Mouse (Mus musculus): Measurements from ENCODE around the gene Mrpl28. TPM values are rescaled to one million over a fixed set of nuclear protein-coding genes. Genes with fewer than 3 reads are reported as not detected.
A peak's percentile ranks its signal among the peaks of the same experiment; 100 is the strongest.
"Not testable (repeated sequence)": the region's sequence is repeated elsewhere in the genome, so short reads cannot be mapped to it uniquely, and the experiment has no call there.

The Mrpl28 gene
- polyA plus RNA-seq, 1 experiment from 2014 or later: 106 TPM

DNA sequence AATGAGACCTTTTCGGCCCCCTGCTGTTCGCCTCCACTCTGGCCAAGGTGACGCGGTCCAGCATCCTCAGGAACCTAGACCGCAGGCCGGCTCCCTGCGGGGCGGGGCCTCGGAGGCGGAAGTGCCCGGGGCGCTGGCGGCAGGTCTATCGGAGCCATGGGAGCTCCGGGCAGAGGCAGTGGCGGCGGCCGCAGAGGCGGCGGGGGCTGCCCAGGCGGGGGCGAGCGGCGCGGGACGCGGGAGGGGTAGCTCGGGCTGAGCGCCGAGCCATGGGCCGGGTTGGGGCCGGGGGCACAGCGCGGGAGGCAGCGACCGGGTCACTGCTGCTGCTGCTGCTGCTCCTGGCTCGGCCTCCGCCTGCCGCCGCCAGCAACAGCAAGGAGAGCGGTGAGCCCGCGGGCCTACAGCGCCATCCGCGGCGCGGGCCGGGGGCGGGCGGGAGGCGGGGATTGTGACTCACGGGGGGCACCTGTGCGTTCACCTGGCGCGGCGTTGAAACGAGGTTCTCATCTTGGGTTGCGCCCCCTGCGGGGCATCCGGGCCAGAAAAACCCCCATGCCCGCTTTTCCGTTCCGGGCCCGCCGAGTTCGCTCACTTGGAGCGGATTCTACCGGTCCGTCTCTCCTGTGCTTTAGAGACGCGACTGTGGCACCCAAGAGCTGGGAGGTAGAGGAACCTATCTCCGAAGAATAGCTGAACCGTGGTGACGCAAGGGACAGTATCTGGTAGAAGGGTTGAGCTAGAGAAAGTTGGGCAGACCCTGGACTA lies 9.9 kb upstream of the Mrpl28 start, which contains the start of gene Tmem8:
Gene Tmem8, plus strand, starts transcription at position 119 of the 768 bp plus-strand sequence.
- WGBS (ENCODE audit: insufficient replicate concordance): under 1% methylated on average over 75 of the region's 75 CpGs
- ATAC-seq (ENCODE audit: low read depth): peak; percentile 70
- Histone ChIP-seq H3K4me1 (ENCODE audit: control insufficient read depth, low read depth, low read length) (peaks cover 10% of the 10 kb centered on the region), H3K9ac (ENCODE audit: low read depth, low read length) (peak within 1 kb of the TSS; percentile 69), H3K27me3 (ENCODE audit: control insufficient read depth, insufficient read depth, low read depth, low read length) (peaks cover 56% of the 10 kb centered on the region), H3K36me3 (ENCODE audit: control insufficient read depth, insufficient read depth) (no peaks in the 10 kb centered on the region), H3K27ac (ENCODE audit: low read length) (no peak within 1 kb of the TSS), H3K4me2 (ENCODE audit: low read depth, low read length) (peak within 1 kb of the TSS; percentile 89), H3K4me3 (ENCODE audit: low read depth, low read length) (peak within 1 kb of the TSS; percentile 72), H3K9me3 (replicated peaks; ENCODE audit: control insufficient read depth, low read length) (no peaks in the 10 kb centered on the region)

DNA sequence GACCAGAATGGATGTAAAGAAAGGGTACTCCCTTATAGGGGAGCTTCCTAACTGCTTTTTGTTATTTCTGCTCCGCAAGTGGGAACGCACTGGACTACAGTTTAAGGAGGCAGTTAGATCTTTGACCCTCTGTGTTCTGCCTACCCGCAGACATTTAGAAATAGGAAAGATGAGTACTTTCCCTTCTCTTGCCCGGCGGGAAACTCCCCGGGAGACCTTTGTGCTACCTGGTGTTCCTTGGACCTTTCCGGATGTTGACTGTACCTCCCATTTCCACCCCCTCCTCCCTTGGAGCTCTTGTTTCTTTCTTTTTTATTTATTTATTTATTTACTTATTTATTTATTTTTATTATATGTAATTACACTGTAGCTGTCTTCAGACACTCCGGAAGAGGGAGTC lies 9.2 kb upstream of the Mrpl28 start:
- Histone ChIP-seq H3K4me1 (ENCODE audit: control insufficient read depth, low read depth, low read length) (peaks cover 10% of the 10 kb centered on the region), H3K9me3 (replicated peaks; ENCODE audit: control insufficient read depth, low read length) (no peaks in the 10 kb centered on the region), H3K4me3 (ENCODE audit: low read depth, low read length) (peak overlapping the region; percentile 72), H3K27ac (ENCODE audit: low read length) (no peak overlapping the region), H3K27me3 (ENCODE audit: control insufficient read depth, insufficient read depth, low read depth, low read length) (peaks cover 56% of the 10 kb centered on the region), H3K36me3 (ENCODE audit: control insufficient read depth, insufficient read depth) (no peaks in the 10 kb centered on the region), H3K4me2 (ENCODE audit: low read depth, low read length) (peak overlapping the region; percentile 89), H3K9ac (ENCODE audit: low read depth, low read length) (peak overlapping the region; percentile 69)
- WGBS (ENCODE audit: insufficient replicate concordance): 17% methylated on average over 8 of the region's 8 CpGs
- ATAC-seq (ENCODE audit: low read depth): no peak

DNA sequence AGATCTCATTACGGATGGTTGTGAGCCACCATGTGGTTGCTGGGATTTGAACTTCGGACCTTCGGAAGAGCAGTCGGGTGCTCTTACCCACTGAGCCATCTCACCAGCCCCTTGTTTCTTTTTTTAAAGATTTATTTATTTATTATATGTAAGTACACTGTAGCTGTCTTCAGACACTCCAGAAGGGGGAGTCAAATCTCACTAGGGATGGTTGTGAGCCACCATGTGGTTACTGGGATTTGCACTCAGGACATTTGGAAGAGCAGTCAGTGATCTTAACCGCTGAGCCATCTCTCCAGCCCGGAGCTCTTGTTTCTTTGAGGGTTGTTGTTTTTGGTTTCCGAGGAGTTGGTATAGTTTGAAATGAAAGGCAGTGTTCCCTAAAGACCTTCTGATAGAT lies 8.8 kb upstream of the Mrpl28 start:
- not testable (repeated sequence) for H3K36me3 ChIP-seq (ENCODE audit: control insufficient read depth, insufficient read depth); H3K9ac ChIP-seq (ENCODE audit: low read depth, low read length); H3K27ac ChIP-seq (ENCODE audit: low read length); H3K4me3 ChIP-seq (ENCODE audit: low read depth, low read length); H3K9me3 ChIP-seq (replicated peaks; ENCODE audit: control insufficient read depth, low read length); H3K4me2 ChIP-seq (ENCODE audit: low read depth, low read length); ATAC-seq (ENCODE audit: low read depth)
- Histone ChIP-seq H3K4me1 (ENCODE audit: control insufficient read depth, low read depth, low read length) (peaks cover 10% of the 10 kb centered on the region), H3K27me3 (ENCODE audit: control insufficient read depth, insufficient read depth, low read depth, low read length) (peaks cover 56% of the 10 kb centered on the region)
- 50% methylated on average over 7 of the region's 7 CpGs for WGBS (ENCODE audit: insufficient replicate concordance)

DNA sequence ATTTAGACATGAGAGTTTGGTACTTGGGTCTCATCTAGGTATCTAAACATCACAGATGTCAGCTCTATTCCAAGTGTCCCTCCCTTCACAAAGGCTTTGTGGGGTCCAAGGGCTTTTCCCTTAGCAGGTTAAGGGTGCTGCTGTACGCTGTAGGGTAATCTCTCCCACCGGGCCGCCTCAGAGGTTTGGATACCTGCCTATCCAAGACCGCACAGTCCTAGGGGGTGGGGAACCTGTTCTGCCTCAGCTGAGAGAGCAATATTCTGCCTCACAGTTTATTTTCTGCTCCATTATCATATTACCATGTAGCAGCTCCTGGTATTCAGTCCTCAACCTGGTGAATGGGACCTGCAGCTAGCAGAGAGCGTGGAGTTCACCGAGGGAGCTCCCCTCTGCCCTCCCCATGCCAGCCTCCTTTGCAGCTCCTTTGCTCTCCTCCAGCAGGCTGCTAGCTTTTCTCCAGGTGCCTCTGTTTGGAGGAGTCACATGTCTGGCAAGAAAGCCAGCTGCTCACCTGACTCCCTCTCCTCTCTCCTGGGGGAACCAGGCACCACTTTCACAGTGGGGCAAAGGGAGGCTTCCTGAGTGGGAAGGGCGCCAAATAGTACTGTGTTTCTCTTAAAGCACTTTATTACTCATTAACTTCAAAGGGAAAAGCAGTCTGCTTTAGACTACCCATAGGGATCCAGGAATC lies 7.9 kb upstream of the Mrpl28 start:
- Histone ChIP-seq H3K27me3 (ENCODE audit: control insufficient read depth, insufficient read depth, low read depth, low read length) (peaks cover 52% of the 10 kb centered on the region), H3K9me3 (replicated peaks; ENCODE audit: control insufficient read depth, low read length) (no peaks in the 10 kb centered on the region), H3K27ac (ENCODE audit: low read length) (no peak overlapping the region), H3K9ac (ENCODE audit: low read depth, low read length) (no peak overlapping the region), H3K36me3 (ENCODE audit: control insufficient read depth, insufficient read depth) (no peaks in the 10 kb centered on the region), H3K4me3 (ENCODE audit: low read depth, low read length) (no peak overlapping the region), H3K4me2 (ENCODE audit: low read depth, low read length) (no peak overlapping the region), H3K4me1 (ENCODE audit: control insufficient read depth, low read depth, low read length) (peaks cover 10% of the 10 kb centered on the region)
- WGBS (ENCODE audit: insufficient replicate concordance): 65% methylated on average over 7 of the region's 7 CpGs
- no peak for ATAC-seq (ENCODE audit: low read depth)

DNA sequence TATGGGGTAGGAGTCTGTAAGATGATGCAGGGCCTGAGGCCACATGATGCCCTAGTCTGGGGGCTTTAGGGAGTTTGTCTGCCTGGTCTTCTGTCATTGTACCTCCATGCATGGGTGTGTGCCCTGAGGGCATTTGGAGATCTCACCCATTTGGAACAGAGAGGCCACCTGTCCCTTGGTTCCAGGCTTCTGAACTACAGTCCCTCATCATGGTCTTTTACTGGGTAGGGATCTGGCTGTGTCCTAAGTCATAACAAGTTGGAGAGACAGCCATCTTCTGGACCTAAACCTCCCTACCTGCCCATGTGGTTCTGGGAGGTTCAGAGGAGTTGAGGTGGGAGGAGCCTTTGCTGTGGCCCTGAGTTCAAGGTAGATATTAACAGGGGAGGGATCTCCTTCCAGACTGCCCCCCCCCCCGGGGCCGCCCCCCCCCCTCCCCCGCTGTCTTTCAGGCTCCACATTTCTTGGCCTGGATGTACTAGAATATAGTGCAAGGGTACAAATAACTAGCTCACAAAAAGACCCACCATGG lies 7.3 kb upstream of the Mrpl28 start:
- no peak overlapping the region for H3K4me2 ChIP-seq (ENCODE audit: low read depth, low read length)
- H3K27me3 ChIP-seq (ENCODE audit: control insufficient read depth, insufficient read depth, low read depth, low read length): peaks cover 46% of the 10 kb centered on the region
- H3K27ac ChIP-seq (ENCODE audit: low read length): no peak overlapping the region
- no peak overlapping the region for H3K9ac ChIP-seq (ENCODE audit: low read depth, low read length)
- WGBS (ENCODE audit: insufficient replicate concordance): 17% methylated on average over 3 of the region's 3 CpGs
- H3K4me3 ChIP-seq (ENCODE audit: low read depth, low read length): no peak overlapping the region
- peaks cover 10% of the 10 kb centered on the region for H3K4me1 ChIP-seq (ENCODE audit: control insufficient read depth, low read depth, low read length)
- no peaks in the 10 kb centered on the region for H3K36me3 ChIP-seq (ENCODE audit: control insufficient read depth, insufficient read depth)
- H3K9me3 ChIP-seq (replicated peaks; ENCODE audit: control insufficient read depth, low read length): no peaks in the 10 kb centered on the region
- ATAC-seq (ENCODE audit: low read depth): no peak

DNA sequence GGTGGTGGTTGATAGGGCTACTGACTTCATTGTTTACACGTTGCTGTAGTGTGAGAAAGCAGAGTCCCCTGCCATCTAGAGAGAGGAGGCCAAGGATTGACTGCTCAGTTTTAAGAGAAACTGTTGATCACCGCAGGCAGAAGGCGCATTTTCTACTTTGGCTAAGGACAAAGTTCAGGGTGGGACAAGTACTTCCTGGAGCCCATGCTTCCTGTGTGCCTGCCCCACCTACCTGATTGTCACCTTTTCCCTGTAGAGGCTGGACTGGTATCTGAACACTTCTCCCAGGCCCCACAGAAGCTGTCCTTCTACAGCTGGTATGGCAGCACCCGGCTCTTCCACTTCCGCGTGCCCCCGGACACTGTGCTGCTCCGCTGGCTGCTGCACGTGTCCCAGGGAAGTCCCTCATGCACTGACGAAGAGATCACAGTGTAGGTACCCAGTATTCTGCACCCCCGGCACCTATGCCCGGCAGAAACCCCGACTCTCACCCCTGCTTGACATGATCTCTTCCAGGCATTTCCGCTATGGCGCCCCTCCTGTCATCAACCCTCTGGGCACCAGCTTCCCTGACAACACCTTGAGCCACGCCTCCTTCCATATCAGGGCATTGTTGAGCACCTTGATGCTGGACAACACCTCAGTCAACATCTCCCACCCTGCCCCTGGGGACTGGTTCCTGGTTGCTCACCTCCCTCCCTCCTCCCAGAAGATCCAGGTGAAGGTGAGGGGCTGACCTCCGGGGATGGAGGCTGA lies 6.6 kb upstream of the Mrpl28 start:
- ATAC-seq (ENCODE audit: low read depth): no peak
- H3K4me2 ChIP-seq (ENCODE audit: low read depth, low read length): no peak overlapping the region

DNA sequence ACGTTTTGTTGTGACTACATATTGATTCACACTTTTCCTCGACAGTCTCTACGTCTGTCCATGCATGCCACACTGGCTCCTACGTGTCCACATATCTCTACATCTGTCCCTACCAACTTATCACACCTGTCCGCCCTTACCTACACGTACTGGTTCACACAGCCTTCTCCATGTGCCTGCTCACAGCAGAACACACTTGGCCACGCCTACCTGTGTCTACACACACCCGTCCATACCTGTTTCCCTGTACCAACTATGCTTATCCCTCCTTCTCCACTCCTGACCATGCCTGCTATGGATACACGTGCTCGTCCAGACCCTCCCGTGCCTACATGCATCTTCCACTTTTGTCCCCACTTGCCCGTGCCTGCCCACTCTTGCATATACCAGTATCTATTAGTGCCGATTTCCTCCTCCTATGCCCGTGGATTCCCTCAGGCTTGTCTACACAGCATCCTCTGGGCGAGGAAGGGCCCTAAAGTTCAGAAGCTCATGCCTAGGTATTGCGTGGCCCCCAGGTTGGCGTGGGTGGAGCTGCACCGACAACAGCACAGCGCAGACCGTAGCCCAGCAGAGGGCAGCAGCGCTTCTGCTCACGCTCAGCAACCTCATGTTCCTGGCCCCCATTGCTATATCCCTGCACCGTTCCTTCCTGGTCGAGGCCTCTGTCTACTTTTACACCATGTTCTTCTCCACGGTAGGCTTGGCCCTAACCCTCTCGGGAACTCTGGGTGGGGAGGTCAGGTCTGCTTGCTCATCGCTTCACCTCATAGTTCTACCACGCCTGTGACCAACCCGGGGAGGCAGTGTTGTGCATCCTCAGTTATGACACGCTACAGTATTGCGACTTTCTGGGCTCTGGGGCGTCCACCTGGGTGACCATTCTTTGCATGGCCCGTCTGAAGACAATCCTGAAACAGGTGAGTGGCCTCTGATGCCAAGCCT lies 3.3 kb upstream of the Mrpl28 start:
- Histone ChIP-seq H3K27ac (ENCODE audit: low read length) (no peak overlapping the region), H3K4me1 (ENCODE audit: control insufficient read depth, low read depth, low read length) (peaks cover 12% of the 10 kb centered on the region), H3K36me3 (ENCODE audit: control insufficient read depth, insufficient read depth) (no peaks in the 10 kb centered on the region), H3K9me3 (replicated peaks; ENCODE audit: control insufficient read depth, low read length) (no peaks in the 10 kb centered on the region), H3K9ac (ENCODE audit: low read depth, low read length) (no peak overlapping the region), H3K4me3 (ENCODE audit: low read depth, low read length) (no peak overlapping the region), H3K4me2 (ENCODE audit: low read depth, low read length) (no peak overlapping the region), H3K27me3 (ENCODE audit: control insufficient read depth, insufficient read depth, low read depth, low read length) (peaks cover 7% of the 10 kb centered on the region)
- 0 out of 2 replicates have a peak, but pooled peaks have one; percentile 25 for ATAC-seq (ENCODE audit: low read depth)
- WGBS (ENCODE audit: insufficient replicate concordance): 34% methylated on average over 33 of the region's 33 CpGs

More for the DNA sequence above, 6.6 kb upstream of the Mrpl28 start:
- no peaks in the 10 kb centered on the region for H3K36me3 ChIP-seq (ENCODE audit: control insufficient read depth, insufficient read depth)
- no peaks in the 10 kb centered on the region for H3K9me3 ChIP-seq (replicated peaks; ENCODE audit: control insufficient read depth, low read length)
- H3K4me1 ChIP-seq (ENCODE audit: control insufficient read depth, low read depth, low read length): peaks cover 10% of the 10 kb centered on the region
- no peak overlapping the region for H3K27ac ChIP-seq (ENCODE audit: low read length)
- WGBS (ENCODE audit: insufficient replicate concordance): 71% methylated on average over 17 of the region's 17 CpGs
- no peak overlapping the region for H3K9ac ChIP-seq (ENCODE audit: low read depth, low read length)
- no peak overlapping the region for H3K4me3 ChIP-seq (ENCODE audit: low read depth, low read length)
- peaks cover 39% of the 10 kb centered on the region for H3K27me3 ChIP-seq (ENCODE audit: control insufficient read depth, insufficient read depth, low read depth, low read length)
